Mouse (Mus musculus) erythroblast, embryonic 14.5 days (primary cell): ENCODE data around the gene Dennd5a.

Source experiments
- GATA1 ChIP-seq: IDR thresholded peaks from 2 replicates; pipeline ENCODE4 v1.6.1; 2012; ENCODE audit warnings: low read length, inconsistent platforms, mixed read lengths
- TAL1 ChIP-seq: IDR thresholded peaks from 3 replicates; pipeline ENCODE4 v1.6.1; 2012; ENCODE audit warnings: low read length, inconsistent platforms, mixed read lengths

GRCm38 (mm10) chr7:109924965-109925364 lies 35.3 kb downstream of the Dennd5a start:
- TF ChIP-seq GATA1: no peak
- TF ChIP-seq TAL1: no peak
